Mouse (Mus musculus) ES-E14 (cell line): ENCODE measurements around the gene Cux1.

Experiments
- CHD2 ChIP-seq: IDR thresholded peaks from 2 replicates; pipeline ENCODE4 v1.6.1; 2014; ENCODE audit warnings: mild to moderate bottlenecking, low read depth, low read length, inconsistent platforms
- HCFC1 ChIP-seq: IDR thresholded peaks from 2 replicates; pipeline ENCODE4 v1.6.1; 2012; ENCODE audit warnings: low read length, inconsistent platforms, borderline replicate concordance; ENCODE audit not compliant: insufficient read depth
- MAFK ChIP-seq: IDR thresholded peaks from 2 replicates; pipeline ENCODE4 v1.6.1; 2014; ENCODE audit warnings: mild to moderate bottlenecking, low read depth, low read length, inconsistent platforms; ENCODE audit not compliant: insufficient read depth
- ZNF384 ChIP-seq: IDR thresholded peaks from 2 replicates; pipeline ENCODE4 v1.6.1; 2012; ENCODE audit warnings: low read depth, low read length, inconsistent platforms

DNA sequence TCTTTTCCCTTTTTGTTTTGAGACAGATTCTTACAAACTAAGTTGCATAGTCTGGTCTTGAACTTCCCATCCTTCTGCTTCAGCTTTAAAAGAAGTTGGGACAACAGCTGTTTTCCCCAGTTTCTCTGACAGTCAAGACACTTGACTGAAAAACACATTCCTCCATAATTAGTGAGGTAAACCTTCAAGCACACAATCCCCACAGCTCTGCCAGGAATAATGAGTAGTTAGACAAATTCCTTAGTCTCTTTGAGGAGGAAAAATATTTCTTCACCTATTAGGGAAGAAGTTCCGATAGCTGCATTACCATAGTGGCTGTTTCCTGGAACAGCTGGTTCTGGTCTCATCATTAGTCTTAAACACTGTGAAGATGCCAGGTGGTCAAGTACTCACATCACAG, 233.2 kb downstream of the Cux1 start:
- no peak for TF ChIP-seq CHD2
- TF ChIP-seq MAFK, result no peak
- no peak for TF ChIP-seq HCFC1
- TF ChIP-seq ZNF384, result no peak
